Mouse (Mus musculus) C2C12 (cell line): Measurements from ENCODE around the gene Map3k3.

ENCODE experiments used
- CTCF ChIP-seq: IDR thresholded peaks from one replicate; pipeline ENCODE4 v1.5.1; 2011; ENCODE audit not compliant: control insufficient read depth, insufficient read depth, insufficient read length
- FOSL1 ChIP-seq: IDR thresholded peaks from one replicate; pipeline ENCODE4 v1.8.0; 2011; ENCODE audit warnings: mild to moderate bottlenecking, low read length; ENCODE audit not compliant: poor library complexity, insufficient read depth, severe bottlenecking

DNA sequence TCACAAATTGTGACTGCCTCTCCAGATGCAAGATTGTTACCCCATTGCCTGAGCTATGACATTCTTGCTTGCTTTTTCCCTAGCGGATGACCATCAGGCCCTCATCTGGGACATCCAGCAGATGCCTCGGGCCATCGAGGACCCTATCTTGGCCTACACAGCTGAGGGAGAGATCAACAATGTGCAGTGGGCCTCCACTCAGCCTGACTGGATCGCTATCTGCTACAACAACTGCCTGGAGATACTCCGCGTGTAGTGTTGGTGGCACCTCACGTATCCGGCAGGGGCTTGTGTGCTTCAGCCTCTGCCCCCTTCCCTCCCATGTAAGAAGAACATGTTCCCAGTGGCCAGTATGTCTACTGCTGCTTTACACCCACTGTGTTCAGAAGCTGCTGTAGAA is 29.8 kb upstream of the Map3k3 start:
- TF ChIP-seq CTCF, result no peak
- TF ChIP-seq FOSL1, result no peak
